Mouse (Mus musculus) gastrocnemius, postnatal 4 days (tissue): ENCODE measurements around the gene Zfp954. TPM values are rescaled to one million over a fixed set of nuclear protein-coding genes. Genes with fewer than 3 reads are reported as not detected.
"Not testable (repeated sequence)": the region's sequence is repeated elsewhere in the genome, so short reads cannot be mapped to it uniquely, and the experiment has no call there.

ENCODE experiments used
- DNase-seq, 2 experiments: peaks; one replicate each; pipeline ENCODE4 v3.0.0; 2021 to 2022; ENCODE audit warnings: low spot score in 2 of 2, mixed read lengths in 2 of 2
- long read RNA-seq, 2 experiments: library from polyadenylated mRNA; stranded (forward); transcript quantifications; one replicate each; pipeline ENCODE4 v2.0.0; 2021
- total RNA-seq, 2 experiments: library from RNA; stranded (reverse); gene quantifications; 2 replicates each; pipeline ENCODE4 v1.2.3; 2021

Gene Zfp954
- total RNA-seq, result 1 to 10 TPM; 4.1 to 4.7 TPM
- long read RNA-seq, experiment 1, transcript Zfp954-201 (5 exons, 2,042 nt), result major isoform, 7 of 8 reads
- long read RNA-seq, experiment 1, partial matches to known transcripts, result 0 of 8 reads
- long read RNA-seq, experiment 1, other reads (novel, unspliced or antisense), result 1 of 8 reads
- long read RNA-seq, experiment 2, partial matches to known transcripts, result 0 of 5 reads
- long read RNA-seq, experiment 2, other reads (novel, unspliced or antisense), result 1 of 5 reads

DNA sequence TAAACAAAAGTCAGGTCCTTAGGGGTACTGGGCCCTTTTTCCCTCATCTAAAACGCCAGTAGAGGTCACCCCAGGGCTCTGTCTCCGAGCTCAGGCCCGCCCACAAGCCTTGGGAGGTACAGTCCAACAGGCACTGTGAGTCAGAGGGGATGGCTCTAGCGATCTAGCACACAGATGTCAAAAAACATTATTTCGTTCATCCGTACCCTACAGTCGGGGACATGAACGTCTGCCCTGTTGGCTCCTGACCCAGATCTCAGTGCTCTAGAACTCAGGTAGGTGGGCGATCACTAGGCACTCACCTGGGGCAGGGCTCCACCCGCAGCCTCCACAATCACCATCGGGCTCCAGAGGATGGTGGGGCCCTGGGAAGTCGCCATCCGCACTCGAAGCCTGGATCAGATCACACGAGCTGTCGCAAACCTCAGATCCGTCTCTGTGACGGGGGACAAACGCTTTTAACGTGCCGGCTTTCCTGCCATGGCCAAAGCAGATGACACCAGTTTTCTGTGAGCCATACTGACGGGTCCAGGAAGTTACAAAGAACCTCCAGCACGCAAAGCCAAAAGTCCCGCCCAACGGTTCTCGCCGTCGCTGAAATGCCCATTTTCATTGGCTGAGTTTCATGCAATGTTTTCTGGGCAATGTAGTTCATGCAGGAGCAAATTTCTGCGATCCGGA, at the start of gene Zfp954:
TSS of gene Zfp954 (minus strand) at position 568 of the 681 bp plus-strand sequence.
- peak; percentile 36 to 80 for DNase-seq

DNA sequence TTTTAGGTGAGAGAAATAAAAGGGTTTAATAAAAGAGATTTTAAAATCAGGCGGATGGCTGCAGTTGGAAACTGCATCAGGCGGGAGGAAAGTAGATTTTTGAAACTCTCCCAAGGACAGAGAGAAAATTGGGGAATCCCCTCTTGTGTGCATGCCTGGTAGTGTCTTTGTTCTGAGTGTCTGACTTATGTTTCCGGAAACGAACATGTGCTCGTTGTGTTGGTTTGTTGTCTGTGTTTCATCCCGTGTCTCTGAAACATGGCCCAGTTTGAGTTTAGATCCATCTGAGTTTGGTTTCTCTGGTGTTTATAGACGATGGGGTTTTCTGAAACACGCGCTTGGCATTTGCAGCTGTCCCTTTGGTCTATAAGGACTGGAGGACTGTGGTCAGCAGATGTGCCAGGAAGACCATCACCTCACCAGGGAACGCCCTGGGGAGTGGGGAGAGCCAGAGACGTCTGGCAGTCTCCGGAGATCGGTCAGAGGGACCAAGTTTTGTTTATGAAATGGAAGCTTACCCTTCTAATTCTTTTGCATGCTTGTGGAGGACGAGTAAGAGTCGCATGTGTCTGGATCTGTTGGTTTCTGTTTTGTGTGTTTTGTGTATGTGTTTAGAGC, 24.8 kb upstream of the Zfp954 start:
- DNase-seq, result no peak

DNA sequence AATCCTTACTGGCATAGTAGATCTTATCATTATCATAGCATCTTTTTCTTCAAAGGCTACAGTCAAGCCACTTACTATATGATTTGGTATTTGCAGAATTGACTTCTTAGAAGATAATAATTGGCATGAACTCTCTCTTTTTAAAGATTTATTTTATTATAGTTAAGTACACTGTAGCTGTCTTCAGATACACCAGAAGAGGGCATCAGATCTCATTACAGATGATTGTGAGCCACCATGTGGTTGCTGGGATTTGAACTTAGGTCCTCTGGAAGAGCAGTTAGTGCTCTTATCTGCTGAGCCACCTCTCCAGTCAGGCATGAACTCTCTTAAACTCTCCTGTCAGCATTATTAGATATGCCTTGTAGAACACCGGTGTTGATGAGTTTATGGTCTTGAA, 22.9 kb upstream of the Zfp954 start:
- DNase-seq, result no peak

DNA sequence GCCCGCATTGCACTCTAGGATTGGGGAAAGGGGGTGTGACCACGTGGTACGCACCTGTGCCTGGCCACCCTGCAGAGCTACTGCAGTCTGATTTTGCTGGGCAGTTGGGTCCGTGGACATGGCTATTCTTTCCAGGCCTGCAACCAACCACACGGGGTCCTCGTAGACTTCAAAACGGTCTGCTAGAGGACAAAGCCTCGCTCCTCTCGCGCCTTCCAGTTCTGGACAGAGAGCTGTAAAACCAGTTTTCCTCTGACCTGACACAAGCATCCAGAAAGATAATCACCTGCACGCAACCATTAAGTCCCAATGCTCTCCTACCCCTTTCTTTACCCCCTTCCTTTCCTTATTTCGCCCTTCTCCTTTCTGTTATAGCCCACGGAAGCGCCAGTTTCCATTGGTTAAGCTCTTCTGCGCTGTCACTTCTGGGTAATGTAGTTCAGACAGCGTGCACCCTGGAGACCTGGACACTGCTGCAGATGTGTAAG, 15.1 kb upstream of the Zfp954 start, which contains the start of gene Zfp773:
TSS of gene Zfp773 (minus strand) at position 377 of the 488 bp plus-strand sequence.
- DNase-seq, result peak; percentile 18 to 38

DNA sequence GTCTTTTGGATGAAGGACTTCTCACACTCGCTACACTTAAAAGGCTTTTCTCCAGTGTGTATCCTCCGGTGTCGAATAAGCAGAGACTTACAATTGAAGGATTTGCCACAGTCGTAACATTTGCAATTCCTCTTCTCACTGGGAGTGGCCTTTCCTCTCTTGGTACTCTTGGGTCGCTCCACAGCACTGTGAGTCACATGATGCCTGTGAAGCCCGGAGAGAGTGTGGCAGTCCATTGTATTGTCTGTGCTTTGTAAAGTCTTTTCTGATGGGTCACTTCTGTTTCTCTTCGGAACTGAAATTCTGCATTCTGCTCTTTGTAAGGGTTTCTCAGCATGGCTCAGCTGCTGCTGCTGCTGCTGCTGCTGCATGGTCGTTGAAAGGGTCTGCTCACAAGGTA, 11.5 kb upstream of the Zfp954 start:
- no peak for DNase-seq

DNA sequence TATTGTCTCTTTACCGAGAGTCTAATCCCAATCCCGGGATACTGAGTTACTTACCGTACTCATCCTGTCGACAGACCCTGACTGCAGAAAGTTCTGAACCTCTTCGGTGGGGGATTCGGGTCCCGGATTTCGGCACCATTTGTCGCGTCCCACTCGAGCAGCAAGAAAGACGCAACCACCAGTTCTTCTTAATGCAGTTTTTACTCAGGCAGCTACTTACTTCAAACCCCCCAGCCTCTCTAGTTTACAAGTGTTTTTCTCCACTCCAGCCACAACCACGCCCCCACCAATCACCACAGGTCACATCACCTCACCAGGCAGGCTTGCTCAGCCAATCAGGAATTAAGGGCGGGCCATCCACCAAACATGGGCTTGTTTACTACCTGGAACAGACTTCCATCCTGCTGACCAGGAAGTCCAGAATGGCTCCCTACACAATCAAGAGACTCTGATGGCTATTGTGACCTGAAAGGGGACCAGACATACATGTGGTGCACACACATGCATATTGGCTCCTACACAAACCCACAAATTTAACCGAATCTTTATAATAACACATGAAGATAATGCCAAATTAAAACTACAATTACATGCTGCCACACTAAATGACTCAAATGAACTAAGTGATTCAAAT, 9.3 kb upstream of the Zfp954 start:
- not testable (repeated sequence) for DNase-seq

DNA sequence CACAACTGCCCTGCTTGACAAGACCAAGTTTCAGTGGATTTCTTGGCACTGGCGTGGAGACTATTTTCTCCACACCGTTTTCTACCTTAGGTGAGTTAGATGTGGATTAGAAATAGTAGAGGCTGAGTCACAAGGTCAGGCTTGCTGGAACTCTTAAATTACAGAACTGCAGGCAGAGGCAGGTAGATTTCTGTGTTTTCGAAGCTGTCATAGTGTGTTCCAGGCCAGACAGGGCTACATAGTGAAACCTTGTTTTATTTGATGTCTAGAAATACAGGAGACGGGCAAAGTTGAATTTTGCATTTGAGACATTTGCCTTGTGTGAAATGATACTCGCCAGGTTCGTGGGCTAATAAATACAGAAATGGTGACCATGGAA, 303 bp upstream of the Zfp954 start:
- DNase-seq, result no peak

DNA sequence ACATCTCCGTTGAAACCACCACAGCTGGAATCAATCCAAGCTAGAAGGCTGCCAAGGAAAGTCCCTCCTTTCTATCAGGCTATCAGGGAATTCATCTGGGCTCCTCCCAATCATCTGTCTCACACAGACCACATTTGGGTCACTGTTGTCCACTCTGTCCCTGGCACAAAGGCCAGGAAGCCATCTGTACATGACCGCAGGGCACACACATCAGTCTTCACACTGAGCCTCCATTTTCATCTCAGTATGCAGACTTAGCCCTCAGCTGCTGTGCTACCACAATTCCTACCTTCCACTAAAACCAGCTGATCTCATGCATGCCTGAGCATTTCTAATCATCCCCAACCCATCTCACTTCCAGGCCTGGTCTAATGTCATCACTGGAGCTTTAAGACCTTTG, 2.8 kb downstream of the Zfp954 start:
- DNase-seq, result no peak

DNA sequence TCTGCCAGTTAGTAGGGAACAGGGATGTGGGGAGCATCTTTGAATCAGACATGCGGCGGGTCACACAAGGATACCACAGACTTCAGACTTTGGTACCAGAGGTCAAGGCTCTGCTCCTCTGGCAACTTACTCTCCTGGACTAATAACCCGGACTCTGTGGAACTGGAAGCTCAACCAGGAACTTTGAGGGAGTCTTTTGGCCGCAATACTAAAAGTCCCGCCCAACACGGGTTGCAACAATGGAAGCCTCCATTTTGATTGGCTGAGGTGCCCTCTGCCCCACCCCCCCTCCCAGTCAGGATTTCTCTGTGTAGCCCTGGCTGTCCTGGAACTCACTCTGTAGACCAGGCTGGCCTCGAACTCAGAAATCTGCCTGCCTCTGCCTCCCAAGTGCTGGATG, 12.8 kb downstream of the Zfp954 start:
- no peak for DNase-seq

Other genes with a start within 250 kb of the Zfp954 start
- gene Aurkc, start 126.2 kb downstream of the Zfp954 start, total RNA-seq, result not detected
- gene Zfp773, start 15.3 kb upstream of the Zfp954 start, total RNA-seq, result under 1 TPM; 0.20 to 0.26 TPM
- 1 to 10 TPM; 1.2 to 1.5 TPM for gene Zfp418, start 49.8 kb upstream of the Zfp954 start, total RNA-seq
- gene Zfp772, start 88.5 kb upstream of the Zfp954 start, total RNA-seq, result 1 to 10 TPM; 2.4 to 2.7 TPM
- under 1 TPM; 0.22 to 0.23 TPM for gene Vmn2r29, start 125.8 kb upstream of the Zfp954 start, total RNA-seq
- gene Gm45844, start 156.8 kb upstream of the Zfp954 start, total RNA-seq, result 1 to 10 TPM; 1.1 to 1.8 TPM
- gene Clcn4, start 179.4 kb upstream of the Zfp954 start, total RNA-seq, result 10 to 100 TPM; 25.5 to 28.1 TPM
- gene Vmn2r30, start 216.1 kb upstream of the Zfp954 start, total RNA-seq, result not detected